Mouse (Mus musculus) forebrain, embryonic 14.5 days (tissue): Measurements from ENCODE around the gene 4933434E20Rik. TPM values are rescaled to one million over a fixed set of nuclear protein-coding genes. Genes with fewer than 3 reads are reported as not detected.

Experiments
- ATAC-seq: fragments of 200-750 bp; cut with Nextera tagmentation; 2 replicates; pipeline ENCODE4 v1.8.0; 2017; ENCODE audit warnings: mild to moderate bottlenecking, moderate library complexity
- DNase-seq: peaks from one replicate; pipeline ENCODE4 v3.0.0-alpha.2; 2015; ENCODE audit warnings: low spot score
- H3K27ac ChIP-seq: fragments of 300-500 bp; sonication (generic); 2 replicates; pipeline ENCODE4 v1.5.1; 2014; ENCODE audit warnings: low read depth, mild to moderate bottlenecking, control low read depth, low read length, moderate library complexity
- H3K27me3 ChIP-seq: fragments of 300-500 bp; sonication (generic); replicated peaks from 2 replicates; pipeline ENCODE4 v1.6.1; 2014; ENCODE audit warnings: low read length, control low read depth, mixed read lengths; ENCODE audit not compliant: control insufficient read depth, insufficient read depth
- H3K36me3 ChIP-seq: fragments of 300-500 bp; sonication (generic); 2 replicates; pipeline ENCODE4 v1.6.1; 2014; ENCODE audit warnings: low read length, control low read depth; ENCODE audit not compliant: control insufficient read depth, insufficient read depth
- H3K4me1 ChIP-seq: fragments of 300-500 bp; sonication (generic); 2 replicates; pipeline ENCODE4 v1.6.1; 2014; ENCODE audit warnings: antibody characterized with exemption, low read length, control low read depth; ENCODE audit not compliant: control insufficient read depth, insufficient read depth
- H3K4me2 ChIP-seq: fragments of 300-500 bp; sonication (generic); 2 replicates; pipeline ENCODE4 v1.6.1; 2014; ENCODE audit warnings: mild to moderate bottlenecking, control low read depth, low read length
- H3K4me3 ChIP-seq: fragments of 300-500 bp; sonication (generic); 2 replicates; pipeline ENCODE4 v1.5.1; 2014; ENCODE audit warnings: low read depth, low read length, control low read depth
- H3K9ac ChIP-seq: fragments of 300-500 bp; sonication (generic); 2 replicates; pipeline ENCODE4 v1.6.1; 2014; ENCODE audit warnings: mild to moderate bottlenecking, low read length, control low read depth, moderate library complexity
- H3K9me3 ChIP-seq: fragments of 300-500 bp; sonication (generic); replicated peaks from 2 replicates; pipeline ENCODE4 v1.6.1; 2016; ENCODE audit warnings: low read length, control low read depth, mixed read lengths; ENCODE audit not compliant: control insufficient read depth
- WGBS: fragments of 180-500 bp; shearing (Covaris S2); extraction: QIAGEN DNeasy Blood & Tissue Kit; methylation state at CpG from one replicate; pipeline ENCODE4 v1.1.7; 2014; 5-methylcytosine and 5-hydroxymethylcytosine counted together
- polyA plus RNA-seq: library from polyadenylated mRNA; unstranded; fragments of >200 nt; fragmentation: Nextera tagmentation; extraction: Ambion mirVana; gene quantifications from 2 replicates; pipeline ENCODE4 v1.2.1, GENCODE M21; 2014

4933434E20Rik gene
- polyA plus RNA-seq, 1 experiment from 2014 or later = 248 TPM

GRCm38 (mm10) chr3:90061549-90061948, 10.1 kb downstream of the 4933434E20Rik start:
- H3K36me3 ChIP-seq = peaks cover 80% of the 10 kb centered on the region
- DNase-seq = no peak
- no peaks in the 10 kb centered on the region for H3K27me3 ChIP-seq
- WGBS = 94% methylated on average over 6 of the region's 6 CpGs
- H3K9ac ChIP-seq = no peak overlapping the region
- ATAC-seq = no peak
- no peaks in the 10 kb centered on the region for H3K4me1 ChIP-seq
- H3K9me3 ChIP-seq = no peaks in the 10 kb centered on the region
- no peak overlapping the region for H3K27ac ChIP-seq
- no peak overlapping the region for H3K4me3 ChIP-seq
- H3K4me2 ChIP-seq = no peak overlapping the region

GRCm38 (mm10) chr3:90062539-90062938, 11.1 kb downstream of the 4933434E20Rik start:
- DNase-seq (no peak), ATAC-seq (no peak)
- Histone ChIP-seq H3K9me3 (no peaks in the 10 kb centered on the region), H3K4me3 (no peak overlapping the region), H3K36me3 (peaks cover 70% of the 10 kb centered on the region), H3K27ac (no peak overlapping the region), H3K27me3 (no peaks in the 10 kb centered on the region), H3K4me2 (no peak overlapping the region), H3K9ac (no peak overlapping the region), H3K4me1 (no peaks in the 10 kb centered on the region)
- 74% methylated on average over 2 of the region's 2 CpGs for WGBS

- Histone ChIP-seq H3K27me3 (no peaks in the 10 kb centered on the region), H3K4me2 (no peak overlapping the region), H3K9ac (no peak overlapping the region), H3K36me3 (peaks cover 60% of the 10 kb centered on the region), H3K27ac (no peak overlapping the region), H3K4me1 (no peaks in the 10 kb centered on the region), H3K9me3 (no peaks in the 10 kb centered on the region), H3K4me3 (no peak overlapping the region)
- ATAC-seq (no peak), DNase-seq (no peak)
- 81% methylated on average over 3 of the region's 3 CpGs for WGBS
Observed at GRCm38 (mm10) chr3:90064383-90064782, 12.9 kb downstream of the 4933434E20Rik start.

GRCm38 (mm10) chr3:90065553-90065952, 14.1 kb downstream of the 4933434E20Rik start:
- no peak overlapping the region for H3K4me3 ChIP-seq
- H3K9me3 ChIP-seq = no peaks in the 10 kb centered on the region
- H3K36me3 ChIP-seq = peaks cover 50% of the 10 kb centered on the region
- H3K27me3 ChIP-seq = no peaks in the 10 kb centered on the region
- DNase-seq (peak; percentile 57), ATAC-seq (0 out of 2 replicates have a peak, but pooled peaks have one; percentile 23)
- 61% methylated on average over 3 of the region's 3 CpGs for WGBS
- no peak overlapping the region for H3K4me2 ChIP-seq
- no peak overlapping the region for H3K27ac ChIP-seq
- H3K4me1 ChIP-seq = no peaks in the 10 kb centered on the region
- no peak overlapping the region for H3K9ac ChIP-seq

- Histone ChIP-seq H3K27me3 (no peaks in the 10 kb centered on the region), H3K4me3 (no peak overlapping the region), H3K9me3 (no peaks in the 10 kb centered on the region), H3K4me2 (no peak overlapping the region), H3K4me1 (no peaks in the 10 kb centered on the region), H3K36me3 (peaks cover 28% of the 10 kb centered on the region), H3K27ac (no peak overlapping the region), H3K9ac (no peak overlapping the region)
- 92% methylated on average over 4 of the region's 4 CpGs for WGBS
- DNase-seq = no peak
- no peak for ATAC-seq
Observed at GRCm38 (mm10) chr3:90067851-90068250, 16.4 kb downstream of the 4933434E20Rik start.

- no peak for DNase-seq
- Histone ChIP-seq H3K27me3 (no peaks in the 10 kb centered on the region), H3K4me1 (no peaks in the 10 kb centered on the region), H3K4me3 (no peak overlapping the region), H3K9me3 (no peaks in the 10 kb centered on the region), H3K9ac (no peak overlapping the region), H3K4me2 (no peak overlapping the region), H3K27ac (no peak overlapping the region), H3K36me3 (peaks cover 12% of the 10 kb centered on the region; the same call in 1 of the 2 replicates)
- no peak for ATAC-seq
- 81% methylated on average over 7 of the region's 7 CpGs for WGBS
Observed at GRCm38 (mm10) chr3:90069688-90070087, 18.3 kb downstream of the 4933434E20Rik start.

GRCm38 (mm10) chr3:90072294-90072693, 20.9 kb downstream of the 4933434E20Rik start, which contains the start of gene Tpm3:
Gene Tpm3, plus strand, starts transcription at chr3:90072649.
- Histone ChIP-seq H3K4me3 (no peak within 1 kb of the TSS), H3K4me1 (peaks cover 4% of the 10 kb centered on the region; the same call in 1 of the 2 replicates), H3K27me3 (no peaks in the 10 kb centered on the region), H3K9ac (no peak within 1 kb of the TSS), H3K9me3 (no peaks in the 10 kb centered on the region), H3K27ac (no peak within 1 kb of the TSS), H3K4me2 (no peak within 1 kb of the TSS), H3K36me3 (no peaks in the 10 kb centered on the region)
- DNase-seq (no peak), ATAC-seq (no peak)
- 74% methylated on average over 4 of the region's 4 CpGs for WGBS

- Histone ChIP-seq H3K27me3 (no peaks in the 10 kb centered on the region), H3K4me1 (peaks cover 14% of the 10 kb centered on the region; the same call in 1 of the 2 replicates), H3K9ac (no peak overlapping the region), H3K27ac (no peak overlapping the region), H3K4me3 (no peak overlapping the region), H3K36me3 (no peaks in the 10 kb centered on the region), H3K4me2 (no peak overlapping the region), H3K9me3 (no peaks in the 10 kb centered on the region)
- 9% methylated on average over 5 of the region's 5 CpGs for WGBS
- DNase-seq (peak; percentile 86), ATAC-seq (no peak)
Observed at GRCm38 (mm10) chr3:90076921-90077716, 25.7 kb downstream of the 4933434E20Rik start.

- DNase-seq (no peak), ATAC-seq (no peak)
- H3K4me2 ChIP-seq = no peak overlapping the region
- no peaks in the 10 kb centered on the region for H3K9me3 ChIP-seq
- 57% methylated on average over 5 of the region's 5 CpGs for WGBS
- H3K9ac ChIP-seq = no peak overlapping the region
- no peaks in the 10 kb centered on the region for H3K27me3 ChIP-seq
- no peak overlapping the region for H3K4me3 ChIP-seq
- no peak overlapping the region for H3K27ac ChIP-seq
- H3K36me3 ChIP-seq = no peaks in the 10 kb centered on the region
- peaks cover 18% of the 10 kb centered on the region for H3K4me1 ChIP-seq
Observed at GRCm38 (mm10) chr3:90078224-90078623, 26.8 kb downstream of the 4933434E20Rik start.
